Mouse (Mus musculus) heart, embryonic 14.5 days (tissue): ENCODE results near the gene Zbtb20. TPM values are rescaled to one million over a fixed set of nuclear protein-coding genes. Genes with fewer than 3 reads are reported as not detected.

Experiments used
- ATAC-seq: fragments of 200-750 bp; cut with Nextera tagmentation; 2 replicates; pipeline ENCODE4 v1.8.0; 2017; ENCODE audit warnings: low read depth, moderate TSS enrichment; ENCODE audit not compliant: insufficient number of reproducible peaks, insufficient read depth, low FRiP score
- H3K27ac ChIP-seq, 2 experiments: fragments of 200-500 bp in 1 of 2; fragments of 300-500 bp in 1 of 2; sonication (generic) in 1 of 2; replicated peaks in 1 of 2; 2 replicates each; pipeline ENCODE4 v1.5.1; 2012 to 2014; ENCODE audit warnings: low read depth in 2 of 2, low read length in 2 of 2, control low read depth in 1 of 2, mild to moderate bottlenecking in 1 of 2, mixed read lengths in 1 of 2; ENCODE audit not compliant: control insufficient read depth in 1 of 2, insufficient read depth in 1 of 2
- H3K27me3 ChIP-seq: fragments of 300-500 bp; sonication (generic); 2 replicates; pipeline ENCODE4 v1.6.1; 2014; ENCODE audit warnings: mild to moderate bottlenecking, low read length, control low read depth; ENCODE audit not compliant: control insufficient read depth, insufficient read depth
- H3K36me3 ChIP-seq: fragments of 300-500 bp; sonication (generic); 2 replicates; pipeline ENCODE4 v1.6.1; 2014; ENCODE audit warnings: mild to moderate bottlenecking, control low read depth, low read length, mixed read lengths; ENCODE audit not compliant: control insufficient read depth, insufficient read depth
- H3K4me1 ChIP-seq, 2 experiments: fragments of 200-500 bp in 1 of 2; fragments of 300-500 bp in 1 of 2; sonication (generic) in 1 of 2; 2 replicates each; pipeline ENCODE4 v1.6.1; 2012 to 2014; ENCODE audit warnings: low read length in 2 of 2, control low read depth in 1 of 2, mixed read lengths in 1 of 2; ENCODE audit not compliant: control insufficient read depth in 2 of 2, insufficient read depth in 2 of 2
- H3K4me2 ChIP-seq: fragments of 300-500 bp; sonication (generic); 2 replicates; pipeline ENCODE4 v1.6.1; 2014; ENCODE audit warnings: mild to moderate bottlenecking, low read length
- H3K4me3 ChIP-seq, 2 experiments: fragments of 200-500 bp in 1 of 2; fragments of 300-500 bp in 1 of 2; sonication (generic) in 1 of 2; 2 replicates each; pipeline ENCODE4 v1.5.1; 2012 to 2014; ENCODE audit warnings: low read length in 2 of 2, mild to moderate bottlenecking in 2 of 2, control low read depth in 1 of 2, low read depth in 1 of 2, moderate library complexity in 1 of 2; ENCODE audit not compliant: control insufficient read depth in 1 of 2, insufficient read depth in 1 of 2
- H3K9ac ChIP-seq: fragments of 300-500 bp; sonication (generic); 2 replicates; pipeline ENCODE4 v1.6.1; 2014; ENCODE audit warnings: mild to moderate bottlenecking, low read length
- H3K9me3 ChIP-seq: fragments of 300-500 bp; sonication (generic); 2 replicates; pipeline ENCODE4 v1.6.1; 2016; ENCODE audit warnings: low read length, control low read depth; ENCODE audit not compliant: control insufficient read depth
- WGBS: fragments of 180-500 bp; shearing (Covaris S2); extraction: QIAGEN DNeasy Blood & Tissue Kit; methylation state at CpG from one replicate; pipeline ENCODE4 v1.1.7; 2014; 5-methylcytosine and 5-hydroxymethylcytosine counted together
- polyA plus RNA-seq: library from polyadenylated mRNA; unstranded; fragments of >200 nt; fragmentation: Nextera tagmentation; extraction: Ambion mirVana; gene quantifications from 2 replicates; pipeline ENCODE4 v1.2.1, GENCODE M21; 2014

The Zbtb20 gene
- polyA plus RNA-seq, 1 experiment from 2014 or later = 50.3 TPM

DNA sequence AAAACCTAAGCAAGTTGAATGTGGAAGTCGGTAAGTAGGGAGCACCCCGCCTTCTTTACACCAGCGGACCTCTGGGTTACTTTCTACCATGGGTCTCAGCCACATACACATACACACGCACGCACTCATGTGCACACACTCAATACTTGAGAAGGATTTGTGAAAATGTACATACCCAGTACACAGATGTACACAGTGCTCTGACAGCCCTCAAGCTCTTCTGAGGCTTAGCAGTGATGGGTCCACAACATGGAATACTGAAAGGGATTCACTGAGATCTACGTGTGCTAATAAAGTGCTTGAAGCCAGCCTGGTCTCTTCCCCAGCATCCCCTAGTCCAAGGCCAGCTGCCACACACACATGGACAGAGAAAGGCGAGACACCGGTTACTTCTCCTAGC is 761.6 kb downstream of the Zbtb20 start:
- WGBS = 89% methylated on average over 8 of the region's 8 CpGs
- H3K36me3 ChIP-seq = peaks cover 5% of the 10 kb centered on the region; the same call in 1 of the 2 replicates

DNA sequence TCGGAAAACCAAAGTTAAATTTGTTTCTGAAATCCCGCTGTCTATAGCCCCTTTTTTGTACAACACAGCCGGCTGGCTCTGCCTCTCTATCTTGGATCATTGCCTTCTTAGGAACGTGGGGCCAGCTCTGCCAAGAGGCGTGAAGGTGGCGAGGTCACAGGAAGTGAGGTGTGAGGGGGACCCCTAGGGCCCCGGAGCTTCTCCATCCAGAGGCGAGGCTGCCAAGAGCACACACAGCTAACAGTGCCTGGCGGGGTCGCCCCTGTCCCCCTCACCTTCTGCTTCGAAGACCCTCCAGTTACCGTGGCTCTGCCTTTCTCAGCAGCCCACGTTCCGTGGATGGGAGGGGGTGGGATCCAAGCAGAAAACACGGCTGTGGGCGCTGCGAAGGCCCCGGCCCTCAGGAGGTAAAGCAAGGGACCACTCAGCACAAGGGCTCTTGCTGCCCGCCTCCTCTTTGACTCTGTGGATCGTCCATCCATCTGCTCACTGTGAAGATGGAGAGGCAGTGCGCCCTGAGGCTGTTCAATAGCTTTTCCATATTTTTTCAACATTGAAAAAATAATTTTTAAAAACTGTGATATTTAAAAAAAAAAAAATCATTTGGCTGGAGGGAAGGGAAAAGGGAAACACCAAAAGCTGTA is 762.8 kb downstream of the Zbtb20 start:
- Histone ChIP-seq H3K27me3 (no peaks in the 10 kb centered on the region), H3K4me2 (peak overlapping the region; percentile 25; the same call in 1 of the 2 replicates), H3K4me3 (no peak overlapping the region), H3K36me3 (peaks cover 5% of the 10 kb centered on the region; the same call in 1 of the 2 replicates), H3K9me3 (no peaks in the 10 kb centered on the region), H3K4me1 (peaks cover 0 to 7% of the 10 kb centered on the region in 2 experiments; a peak in 3 of 4 replicates), H3K27ac (no peak overlapping the region), H3K9ac (no peak overlapping the region)
- no peak for ATAC-seq
- WGBS = 63% methylated on average over 21 of the region's 21 CpGs

More for the DNA sequence above, 761.6 kb downstream of the Zbtb20 start:
- Histone ChIP-seq H3K9ac (no peak overlapping the region), H3K27ac (no peak overlapping the region), H3K27me3 (no peaks in the 10 kb centered on the region), H3K9me3 (no peaks in the 10 kb centered on the region), H3K4me2 (no peak overlapping the region), H3K4me1 (peaks cover 2 to 8% of the 10 kb centered on the region in 2 experiments), H3K4me3 (no peak overlapping the region)
- ATAC-seq = no peak

DNA sequence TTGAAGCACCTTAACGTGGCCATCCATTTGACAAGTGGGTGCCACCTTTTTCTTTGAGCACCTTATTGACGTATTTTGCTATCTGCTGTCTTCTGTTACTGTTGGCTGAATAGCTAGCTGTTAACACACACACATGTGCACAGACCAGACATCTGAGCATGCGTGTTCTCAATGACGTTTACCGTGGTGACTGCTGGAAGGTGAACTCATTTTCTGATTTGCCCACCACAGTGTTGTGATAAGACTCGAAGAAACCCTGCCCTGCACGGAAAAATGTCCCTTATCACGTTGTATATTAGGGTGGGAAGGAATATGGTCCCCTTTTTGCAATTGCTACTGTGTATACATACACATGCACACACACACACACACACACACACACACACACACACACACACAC is 765.5 kb downstream of the Zbtb20 start:
- Histone ChIP-seq H3K27ac (no peak overlapping the region), H3K9me3 (no peaks in the 10 kb centered on the region), H3K4me1 (peaks cover 0 to 7% of the 10 kb centered on the region in 2 experiments; a peak in 3 of 4 replicates), H3K27me3 (no peaks in the 10 kb centered on the region), H3K36me3 (no peaks in the 10 kb centered on the region), H3K9ac (no peak overlapping the region), H3K4me3 (no peak overlapping the region), H3K4me2 (no peak overlapping the region)
- ATAC-seq = no peak
- 54% methylated on average over 8 of the region's 8 CpGs for WGBS

DNA sequence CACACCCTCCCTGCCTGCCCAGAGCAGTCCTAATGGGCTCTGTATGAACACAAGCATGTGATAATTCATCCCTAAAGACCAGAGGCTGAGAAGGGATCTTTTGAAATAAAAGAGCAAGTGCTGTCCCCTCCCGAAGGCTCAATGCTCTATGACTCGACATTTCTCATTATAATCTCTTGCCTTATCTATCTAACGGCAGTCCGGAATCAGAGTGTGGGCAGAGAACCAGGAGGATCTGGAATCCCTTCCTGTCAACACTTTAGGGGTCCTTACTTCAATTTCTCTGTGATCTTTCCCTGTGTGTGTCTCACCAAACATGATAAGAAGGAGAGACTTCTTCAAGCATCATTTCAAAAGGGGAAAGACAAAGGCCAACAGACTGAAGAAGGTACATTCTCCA is 770.2 kb downstream of the Zbtb20 start:
- Histone ChIP-seq H3K4me1 (no peaks in the 10 kb centered on the region; a peak in 1 of 4 replicates), H3K4me2 (no peak overlapping the region), H3K27ac (no peak overlapping the region), H3K27me3 (no peaks in the 10 kb centered on the region), H3K9ac (no peak overlapping the region), H3K9me3 (no peaks in the 10 kb centered on the region), H3K36me3 (no peaks in the 10 kb centered on the region), H3K4me3 (no peak overlapping the region)
- 8% methylated on average over 4 of the region's 4 CpGs for WGBS
- ATAC-seq = no peak

GRCm38 (mm10) chr16:43646943-43647342 is 771.3 kb downstream of the Zbtb20 start:
- H3K9me3 ChIP-seq = no peaks in the 10 kb centered on the region
- no peak overlapping the region for H3K4me2 ChIP-seq
- no peaks in the 10 kb centered on the region; a peak in 1 of 4 replicates for H3K4me1 ChIP-seq
- no peak for ATAC-seq
- H3K27ac ChIP-seq = no peak overlapping the region
- H3K27me3 ChIP-seq = no peaks in the 10 kb centered on the region
- no peak overlapping the region for H3K9ac ChIP-seq
- H3K36me3 ChIP-seq = no peaks in the 10 kb centered on the region
- WGBS = 84% methylated on average over 3 of the region's 3 CpGs
- no peak overlapping the region for H3K4me3 ChIP-seq

- no peak overlapping the region for H3K4me2 ChIP-seq
- ATAC-seq = no peak
- 71% methylated on average over 1 of the region's 1 CpGs for WGBS
Measured at GRCm38 (mm10) chr16:43647641-43648040, 772.0 kb downstream of the Zbtb20 start.

DNA sequence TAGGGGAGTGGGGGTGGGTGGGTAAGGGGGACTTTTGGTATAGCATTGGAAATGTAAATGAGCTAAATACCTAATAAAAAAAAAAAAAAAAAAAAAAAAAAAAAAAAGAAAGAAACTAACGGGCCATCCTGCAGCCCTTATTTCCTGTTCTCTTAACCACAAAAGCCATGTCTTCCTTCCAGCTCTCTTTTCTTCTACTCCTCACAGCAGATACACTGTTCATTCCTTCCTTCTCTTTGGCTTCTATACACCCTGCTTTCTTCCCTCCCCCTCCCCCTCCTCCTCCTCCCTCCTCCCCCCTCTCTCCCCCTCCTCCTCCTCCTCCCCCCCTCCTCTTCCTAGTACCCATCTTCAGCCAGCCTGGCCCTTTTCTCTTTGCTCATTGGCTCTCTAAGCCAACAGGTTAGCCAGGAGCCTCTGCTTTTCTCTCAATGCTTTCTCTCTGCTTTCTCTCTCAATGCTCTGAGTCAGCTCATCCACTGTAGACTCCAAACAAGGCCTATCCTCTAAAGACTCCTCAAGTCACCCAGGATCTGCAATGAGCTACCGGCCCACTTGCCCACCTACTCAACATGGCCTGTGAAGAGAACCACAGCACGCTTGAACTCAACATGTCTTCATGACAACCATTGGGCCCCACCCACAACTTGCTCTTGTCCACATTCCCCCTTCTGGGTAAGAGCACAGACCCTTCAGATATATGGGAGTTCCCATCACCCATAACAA is 774.8 kb downstream of the Zbtb20 start:
- no peaks in the 10 kb centered on the region for H3K36me3 ChIP-seq
- no peaks in the 10 kb centered on the region; a peak in 1 of 4 replicates for H3K4me1 ChIP-seq
- H3K9ac ChIP-seq = no peak overlapping the region
- H3K9me3 ChIP-seq = no peaks in the 10 kb centered on the region
- no peak overlapping the region for H3K4me2 ChIP-seq
- no peaks in the 10 kb centered on the region for H3K27me3 ChIP-seq
- H3K4me3 ChIP-seq = no peak overlapping the region
- 89% methylated on average over 3 of the region's 3 CpGs for WGBS
- no peak for ATAC-seq
- H3K27ac ChIP-seq = no peak overlapping the region

More at GRCm38 (mm10) chr16:43647641-43648040, 772.0 kb downstream of the Zbtb20 start:
- no peak overlapping the region for H3K4me3 ChIP-seq
- H3K9ac ChIP-seq = no peak overlapping the region
- H3K27me3 ChIP-seq = no peaks in the 10 kb centered on the region
- H3K36me3 ChIP-seq = no peaks in the 10 kb centered on the region
- no peaks in the 10 kb centered on the region for H3K9me3 ChIP-seq
- no peaks in the 10 kb centered on the region; a peak in 1 of 4 replicates for H3K4me1 ChIP-seq
- no peak overlapping the region for H3K27ac ChIP-seq
